Mouse (Mus musculus) myocyte (in vitro differentiated cells): ENCODE results near the gene Rmnd5a. TPM values are rescaled to one million over a fixed set of nuclear protein-coding genes. Genes with fewer than 3 reads are reported as not detected.

Source experiments
- H3K27me3 ChIP-seq: one replicate; pipeline ENCODE4 v1.6.1; 2011; ENCODE audit not compliant: control insufficient read depth, insufficient read depth, insufficient read length
- H3K36me3 ChIP-seq: one replicate; pipeline ENCODE4 v1.6.1; 2011; ENCODE audit not compliant: control insufficient read depth, insufficient read depth
- H3K4me2 ChIP-seq: one replicate; pipeline ENCODE4 v1.6.1; 2011; ENCODE audit warnings: low read depth, control low read depth
- H3K4me3 ChIP-seq: one replicate; pipeline ENCODE4 v1.5.1; 2011; ENCODE audit warnings: mild to moderate bottlenecking, control low read depth, moderate library complexity
- H3K79me2 ChIP-seq: one replicate; pipeline ENCODE4 v1.6.1; 2011; ENCODE audit not compliant: control insufficient read depth, insufficient read depth
- H3ac ChIP-seq: one replicate; pipeline ENCODE4 v1.6.1; 2011; ENCODE audit not compliant: control insufficient read depth, insufficient read length
- CEBPB ChIP-seq: IDR thresholded peaks from 2 replicates; pipeline ENCODE4 v1.6.1; 2011; ENCODE audit warnings: mild to moderate bottlenecking, moderate library complexity; ENCODE audit not compliant: poor library complexity, insufficient read depth, severe bottlenecking
- E2F4 ChIP-seq: IDR thresholded peaks from one replicate; pipeline ENCODE4 v1.6.1; 2011; ENCODE audit warnings: mild to moderate bottlenecking, control low read depth, moderate library complexity; ENCODE audit not compliant: insufficient read depth
- MAX ChIP-seq: IDR thresholded peaks from one replicate; pipeline ENCODE4 v1.6.1; 2011; ENCODE audit warnings: low read depth, mild to moderate bottlenecking, control low read depth
- MYOD1 ChIP-seq, 3 experiments: IDR thresholded peaks; one replicate each; pipeline ENCODE4 v1.6.1; 2011; ENCODE audit warnings: control low read depth in 2 of 3, low read depth in 2 of 3, mild to moderate bottlenecking in 2 of 3, moderate library complexity in 1 of 3; ENCODE audit not compliant: insufficient read length in 2 of 3, control insufficient read depth in 1 of 3
- MYOG ChIP-seq, 3 experiments: IDR thresholded peaks; one replicate each; pipeline ENCODE4 v1.6.1; 2011; ENCODE audit warnings: control low read depth in 2 of 3, low read depth in 2 of 3, mild to moderate bottlenecking in 2 of 3; ENCODE audit not compliant: insufficient read length in 2 of 3, control insufficient read depth in 1 of 3, insufficient read depth in 1 of 3
- POLR2A ChIP-seq: IDR thresholded peaks from one replicate; pipeline ENCODE4 v1.6.1; 2011; ENCODE audit warnings: low read depth, mild to moderate bottlenecking, control low read depth, moderate library complexity; ENCODE audit not compliant: insufficient read length
- POLR2AphosphoS2 ChIP-seq: IDR thresholded peaks from one replicate; pipeline ENCODE4 v1.6.1; 2011; ENCODE audit warnings: low read depth, control low read depth; ENCODE audit not compliant: insufficient read length
- REST ChIP-seq: IDR thresholded peaks from one replicate; pipeline ENCODE4 v1.6.1; 2011; ENCODE audit warnings: mild to moderate bottlenecking, control low read depth, moderate library complexity; ENCODE audit not compliant: insufficient read depth, insufficient read length
- SRF ChIP-seq: IDR thresholded peaks from one replicate; pipeline ENCODE4 v1.6.1; 2011; ENCODE audit warnings: low read depth; ENCODE audit not compliant: control insufficient read depth, insufficient read length
- TCF12 ChIP-seq: IDR thresholded peaks from one replicate; pipeline ENCODE4 v1.6.1; 2011; ENCODE audit warnings: mild to moderate bottlenecking, control low read depth; ENCODE audit not compliant: poor library complexity, insufficient read depth, severe bottlenecking
- TCF3 ChIP-seq: IDR thresholded peaks from one replicate; pipeline ENCODE4 v1.6.1; 2011; ENCODE audit warnings: low read depth, control low read depth; ENCODE audit not compliant: insufficient read length
- USF1 ChIP-seq: IDR thresholded peaks from one replicate; pipeline ENCODE4 v1.6.1; 2011; ENCODE audit warnings: low read depth, mild to moderate bottlenecking, control low read depth, moderate library complexity
- polyA plus RNA-seq: library from polyadenylated mRNA; unstranded; fragments of >200 nt; fragmentation: generic; extraction: Trizol; gene quantifications from one replicate; pipeline ENCODE4 v1.2.1, GENCODE M21; 2012; ENCODE audit warnings: missing spikeins

The Rmnd5a gene
- polyA plus RNA-seq, 1 experiment, result 12.2 TPM

DNA sequence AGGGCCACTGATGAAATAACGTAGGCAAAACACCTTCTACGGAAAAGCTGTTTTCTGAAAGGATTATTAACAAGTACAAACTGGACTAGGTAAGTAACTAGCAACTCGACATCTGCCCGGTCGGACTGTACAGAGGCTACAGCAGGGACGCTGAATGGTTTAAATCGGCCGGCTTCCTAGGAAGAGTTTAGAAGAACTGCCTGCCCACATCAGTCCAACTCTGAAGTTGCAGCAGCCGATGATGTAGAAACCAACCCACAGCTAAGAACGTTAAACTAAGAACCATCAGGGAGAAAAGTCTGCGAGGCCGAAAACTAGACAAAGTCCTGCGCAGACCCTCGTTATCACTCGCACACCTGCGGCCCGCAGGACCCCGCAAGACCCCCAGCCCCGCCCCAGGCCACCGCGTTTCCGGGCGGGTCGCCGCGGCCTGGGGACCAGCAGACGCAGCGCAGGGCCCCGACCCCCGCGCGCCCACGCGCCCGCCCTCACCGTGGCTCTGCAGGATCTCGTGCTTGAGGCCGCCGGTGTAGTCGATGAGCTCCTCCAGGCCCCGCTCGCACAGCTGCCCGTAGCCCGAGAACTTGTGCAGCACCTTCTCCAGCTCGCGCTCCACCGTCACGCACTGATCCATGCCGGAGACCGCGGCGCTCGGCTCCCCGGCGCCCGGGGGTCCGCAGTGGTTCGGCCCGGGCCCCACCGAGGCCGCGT, 776 bp downstream of the Rmnd5a start:
- Histone ChIP-seq H3K4me2 (peak overlapping the region; percentile 88), H3K36me3 (no peaks in the 10 kb centered on the region)

DNA sequence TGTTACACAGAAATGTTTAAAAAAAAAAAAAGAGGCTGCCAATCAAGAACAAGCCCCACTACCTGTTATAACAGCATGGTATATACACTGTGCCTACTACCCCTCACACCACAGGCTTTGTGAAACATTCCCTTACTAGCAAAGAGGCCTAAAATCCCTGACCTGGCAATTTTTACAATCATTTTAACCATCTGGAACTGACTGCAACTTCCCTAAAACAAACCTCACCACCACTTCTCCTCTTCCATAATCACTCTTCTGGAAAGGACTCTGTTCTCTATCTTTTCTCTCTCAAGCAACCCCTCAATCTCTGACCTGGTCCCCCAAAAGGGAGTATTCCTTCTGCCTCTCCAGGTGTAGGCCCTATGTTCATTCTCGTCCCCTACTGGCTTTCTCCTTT, 2.4 kb downstream of the Rmnd5a start:
- H3ac ChIP-seq, result no peak overlapping the region
- H3K4me3 ChIP-seq, result no peak overlapping the region
- no peaks in the 10 kb centered on the region for H3K27me3 ChIP-seq
- H3K36me3 ChIP-seq, result no peaks in the 10 kb centered on the region
- peak overlapping the region; percentile 6 for H3K4me2 ChIP-seq
- TF ChIP-seq MYOD1 (IDR thresholded peaks at IDR 0.05; ENCODE audit: control insufficient read depth in 1 of 3, insufficient read length in 2 of 3, low read depth in 2 of 3) (no peak), REST (no peak), CEBPB (no peak), E2F4 (no peak), POLR2A (no peak), POLR2AphosphoS2 (no peak), TCF3 (no peak), MYOG (IDR thresholded peaks at IDR 0.05; ENCODE audit: control insufficient read depth in 1 of 3, insufficient read depth in 1 of 3, insufficient read length in 2 of 3, low read depth in 2 of 3) (no peak), USF1 (no peak), SRF (no peak), MAX (no peak)
- H3K79me2 ChIP-seq, result peaks cover 35% of the 10 kb centered on the region

More for the DNA sequence above, 776 bp downstream of the Rmnd5a start:
- H3K4me3 ChIP-seq, result peak overlapping the region; percentile 44
- no peaks in the 10 kb centered on the region for H3K27me3 ChIP-seq
- peak in 1 of 3 experiments; percentile 33 for TF ChIP-seq MYOG (IDR thresholded peaks at IDR 0.05; ENCODE audit: control insufficient read depth in 1 of 3, insufficient read depth in 1 of 3, insufficient read length in 2 of 3, low read depth in 2 of 3)
- TF ChIP-seq REST, result no peak
- TF ChIP-seq TCF3, result no peak
- peaks cover 24% of the 10 kb centered on the region for H3K79me2 ChIP-seq
- H3ac ChIP-seq, result peak overlapping the region; percentile 89

DNA sequence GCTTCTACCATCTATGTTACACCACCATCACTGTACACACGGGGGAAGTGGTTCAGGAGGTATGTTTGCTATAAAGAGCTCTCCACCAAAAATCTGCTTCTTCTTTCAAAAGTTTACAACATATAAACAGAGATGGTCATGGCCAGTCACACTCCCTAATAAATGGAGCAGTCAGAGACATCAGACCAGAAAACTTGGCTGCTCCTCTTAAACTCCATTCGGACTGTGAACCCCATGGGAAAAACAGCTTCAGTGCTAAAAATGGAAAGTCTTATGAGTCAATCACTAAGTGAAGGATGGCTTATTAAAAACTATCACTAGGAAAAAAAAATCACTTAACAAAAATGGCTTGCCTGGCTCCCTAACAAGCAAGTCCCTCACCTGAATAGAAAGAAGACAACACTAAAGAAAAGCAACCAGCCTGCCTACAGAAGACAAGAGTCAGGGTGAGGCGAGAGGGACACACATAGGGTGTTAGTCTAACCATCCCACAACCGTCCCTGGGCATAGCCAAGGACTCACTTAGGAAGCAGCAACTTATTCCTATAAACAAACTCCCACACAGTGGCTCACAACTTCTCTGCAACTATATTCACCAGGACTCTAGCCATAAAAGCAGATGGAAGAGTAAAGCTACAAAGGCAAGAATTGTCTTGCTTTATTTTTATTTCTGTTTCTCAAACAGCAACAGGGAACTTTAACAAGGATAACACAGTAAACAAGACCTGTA, 12.3 kb downstream of the Rmnd5a start:
- Histone ChIP-seq H3K4me2 (no peak overlapping the region), H3ac (no peak overlapping the region), H3K4me3 (no peak overlapping the region), H3K27me3 (no peaks in the 10 kb centered on the region), H3K79me2 (peaks cover under 1% of the 10 kb centered on the region), H3K36me3 (no peaks in the 10 kb centered on the region)
- no peak for TF ChIP-seq TCF12
- TF ChIP-seq USF1, result no peak
- no peak for TF ChIP-seq REST
- no peak for TF ChIP-seq SRF
- TF ChIP-seq TCF3, result no peak
- TF ChIP-seq CEBPB, result no peak
- TF ChIP-seq MYOD1 (IDR thresholded peaks at IDR 0.05; ENCODE audit: control insufficient read depth in 1 of 3, insufficient read length in 2 of 3, low read depth in 2 of 3), result no peak
- no peak for TF ChIP-seq MAX
- no peak for TF ChIP-seq MYOG (IDR thresholded peaks at IDR 0.05; ENCODE audit: control insufficient read depth in 1 of 3, insufficient read depth in 1 of 3, insufficient read length in 2 of 3, low read depth in 2 of 3)
- no peak for TF ChIP-seq POLR2A
- no peak for TF ChIP-seq E2F4

DNA sequence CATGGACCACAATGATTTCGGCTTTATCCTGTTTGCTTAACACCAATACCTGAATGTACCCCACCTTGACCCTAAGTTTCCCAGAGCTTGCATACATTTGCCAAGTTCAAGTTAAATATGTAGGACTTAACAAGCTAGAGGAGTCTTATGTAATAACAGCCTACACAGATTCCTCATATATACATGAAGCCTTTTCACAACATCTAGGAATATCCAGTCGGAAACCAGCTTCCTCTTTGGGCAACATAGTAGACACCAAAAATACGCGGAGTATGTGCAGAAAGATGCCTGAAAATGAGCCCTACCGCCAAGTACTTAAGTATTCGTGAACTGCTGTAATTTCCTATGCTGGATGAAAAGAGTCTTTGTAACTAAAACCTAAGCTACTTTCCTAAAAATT, 14.8 kb downstream of the Rmnd5a start:
- H3ac ChIP-seq, result no peak overlapping the region
- TF ChIP-seq TCF3 (no peak), SRF (no peak), USF1 (no peak)
- H3K27me3 ChIP-seq, result no peaks in the 10 kb centered on the region
- no peak overlapping the region for H3K4me2 ChIP-seq
- no peaks in the 10 kb centered on the region for H3K36me3 ChIP-seq
- no peak overlapping the region for H3K4me3 ChIP-seq
- H3K79me2 ChIP-seq, result no peaks in the 10 kb centered on the region

DNA sequence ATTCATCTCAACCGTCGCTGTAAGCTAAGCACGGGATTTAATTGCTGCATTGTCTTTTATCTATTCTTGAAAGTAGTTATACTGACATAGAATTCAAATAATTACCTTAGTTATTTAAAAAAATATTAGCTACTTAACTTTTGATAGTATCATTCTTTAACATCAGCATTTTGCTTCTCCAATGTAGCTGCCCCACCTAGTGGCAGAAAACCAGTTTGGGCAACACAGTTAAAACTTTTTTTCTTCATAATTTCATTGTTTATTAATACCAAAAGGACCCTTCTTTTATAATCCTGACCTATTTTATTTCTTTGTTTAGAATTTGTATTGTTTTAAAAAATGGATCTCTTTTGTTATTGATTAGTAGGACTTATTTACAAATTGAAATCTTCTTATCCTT, 17.3 kb downstream of the Rmnd5a start:
- H3ac ChIP-seq, result no peak overlapping the region
- no peak overlapping the region for H3K4me3 ChIP-seq
- no peak overlapping the region for H3K4me2 ChIP-seq
- H3K36me3 ChIP-seq, result no peaks in the 10 kb centered on the region
- H3K79me2 ChIP-seq, result no peaks in the 10 kb centered on the region
- no peaks in the 10 kb centered on the region for H3K27me3 ChIP-seq
- no peak for TF ChIP-seq USF1
- TF ChIP-seq POLR2AphosphoS2, result no peak
- TF ChIP-seq SRF, result no peak
- TF ChIP-seq MAX, result no peak
- TF ChIP-seq TCF12, result no peak
- no peak for TF ChIP-seq POLR2A
- no peak for TF ChIP-seq CEBPB
- TF ChIP-seq REST, result no peak
- TF ChIP-seq MYOD1 (IDR thresholded peaks at IDR 0.05; ENCODE audit: control insufficient read depth in 1 of 3, insufficient read length in 2 of 3, low read depth in 2 of 3), result no peak
- no peak for TF ChIP-seq E2F4
